Mouse (Mus musculus) heart, adult 11 months (tissue): Measurements from ENCODE around the gene Slc44a2.

ENCODE experiments used
- DNase-seq: peaks from one replicate; pipeline ENCODE4 v3.0.0; 2022

Gene Slc44a2

GRCm38 (mm10) chr9:21334747-21335146 lies 14.2 kb downstream of the Slc44a2 start:
- DNase-seq, result no peak

- DNase-seq, result peak; percentile 98
These were observed 14.9 kb downstream of the Slc44a2 start for GRCm38 (mm10) chr9:21335391-21335790.

- no peak for DNase-seq
These were observed 16.0 kb downstream of the Slc44a2 start for GRCm38 (mm10) chr9:21336491-21336890.

- DNase-seq, result peak; percentile 96
These were observed 17.2 kb downstream of the Slc44a2 start for GRCm38 (mm10) chr9:21337652-21338051.

GRCm38 (mm10) chr9:21340411-21340810 lies 19.9 kb downstream of the Slc44a2 start:
- no peak for DNase-seq

- DNase-seq, result peak; percentile 95
These were observed 26.3 kb downstream of the Slc44a2 start for GRCm38 (mm10) chr9:21346627-21347365.

GRCm38 (mm10) chr9:21348152-21348551 lies 27.7 kb downstream of the Slc44a2 start:
- DNase-seq, result no peak

GRCm38 (mm10) chr9:21351178-21351577 lies 30.7 kb downstream of the Slc44a2 start:
- DNase-seq, result no peak

- DNase-seq, result no peak
These were observed 31.3 kb downstream of the Slc44a2 start for GRCm38 (mm10) chr9:21351702-21352377.

GRCm38 (mm10) chr9:21352463-21353372 lies 32.2 kb downstream of the Slc44a2 start:
- peak; percentile 98 for DNase-seq

- DNase-seq, result no peak
These were observed 32.8 kb downstream of the Slc44a2 start for GRCm38 (mm10) chr9:21353373-21353686.

- DNase-seq, result no peak
These were observed 34.3 kb downstream of the Slc44a2 start for GRCm38 (mm10) chr9:21354796-21355195.

- DNase-seq, result peak; percentile 92
These were observed 36.7 kb downstream of the Slc44a2 start for GRCm38 (mm10) chr9:21356981-21357718.

- peak; percentile 91 for DNase-seq
These were observed 46.2 kb downstream of the Slc44a2 start for GRCm38 (mm10) chr9:21366541-21367220.

GRCm38 (mm10) chr9:21367357-21368111 lies 47.0 kb downstream of the Slc44a2 start, which contains the start of gene Ilf3:
TSS of gene Ilf3 (plus strand) at chr9:21367871.
- peak; percentile 100 for DNase-seq

GRCm38 (mm10) chr9:21368131-21368584 lies 47.7 kb downstream of the Slc44a2 start:
- DNase-seq, result peak; percentile 99

- peak; percentile 90 for DNase-seq
These were observed 48.6 kb downstream of the Slc44a2 start for GRCm38 (mm10) chr9:21369080-21369479.

- DNase-seq, result no peak
These were observed 50.4 kb downstream of the Slc44a2 start for GRCm38 (mm10) chr9:21370876-21371275.

GRCm38 (mm10) chr9:21372508-21372907 lies 52.0 kb downstream of the Slc44a2 start:
- DNase-seq, result no peak

GRCm38 (mm10) chr9:21379195-21379594 lies 58.7 kb downstream of the Slc44a2 start:
- DNase-seq, result no peak

GRCm38 (mm10) chr9:21380868-21381267 lies 60.4 kb downstream of the Slc44a2 start:
- no peak for DNase-seq
